In genomic region chr5:113788645-113789044, GRCm38 (mm10) we compare ENCODE assay signal across 10 mouse cellular contexts. TPM values are rescaled to one million over a fixed set of nuclear protein-coding genes. Genes with fewer than 3 reads are reported as not detected.
DNase-seq lines count a peak whose midpoint lies in the region; ATAC-seq and TF ChIP-seq lines count a peak whose summit lies in the region.
"Had no signal": no experiment of that assay in that cellular context is flagged by ENCODE, and none has a peak within 500 bp of the region (broad histone marks: within the 10 kb centered on the region; RNA-seq: fewer than 3 reads in every experiment).

No protein-coding gene starts in this region.

- peak; percentile 16; the same call in 1 of the 2 replicates for ATAC-seq in embryonic facial prominence, embryonic 14.5 days (ENCODE audit: low read depth)
- ATAC-seq: forebrain, embryonic 15.5 days had no signal

- peaks cover 17% of the 10 kb centered on the region for H3K4me1 ChIP-seq in embryonic facial prominence, embryonic 14.5 days (ENCODE audit: control insufficient read depth, insufficient read depth, low read length)
- H3K4me1 ChIP-seq: forebrain, embryonic 15.5 days had no signal

- H3K27ac ChIP-seq in embryonic facial prominence, embryonic 14.5 days (replicated peaks; ENCODE audit: low read depth, low read length) = peak overlapping the region; percentile 79
- no peak overlapping the region for H3K27ac ChIP-seq in gastrocnemius, adult 2 months
- H3K27ac ChIP-seq: forebrain, embryonic 15.5 days; left cerebral cortex, adult 2 months had no signal

- intact Hi-C loops in gastrocnemius, adult 2 months (cut with DNase I) = no loop called here

- H3K27me3 ChIP-seq in embryonic facial prominence, embryonic 14.5 days (replicated peaks; ENCODE audit: control insufficient read depth, insufficient read depth, low read length) = no peaks in the 10 kb centered on the region

- H3K4me2 ChIP-seq in embryonic facial prominence, embryonic 14.5 days (ENCODE audit: low read depth, low read length) = no peak overlapping the region
- H3K4me2 ChIP-seq: forebrain, embryonic 15.5 days had no signal

- H3K36me3 ChIP-seq in embryonic facial prominence, embryonic 14.5 days (ENCODE audit: control insufficient read depth, insufficient read depth, low read length) = peaks cover 5% of the 10 kb centered on the region
- H3K36me3 ChIP-seq: forebrain, embryonic 15.5 days had no signal

- 24% methylated on average over 6 of the region's 6 CpGs for WGBS in embryonic facial prominence, embryonic 14.5 days

- no peak overlapping the region for H3K9ac ChIP-seq in embryonic facial prominence, embryonic 14.5 days (ENCODE audit: low read depth, low read length)
- H3K9ac ChIP-seq: forebrain, embryonic 15.5 days had no signal

- H3K9me3 ChIP-seq in embryonic facial prominence, embryonic 14.5 days (ENCODE audit: control insufficient read depth, low read length) = no peaks in the 10 kb centered on the region
- H3K9me3 ChIP-seq: forebrain, embryonic 15.5 days had no signal

- TF ChIP-seq CTCF in gastrocnemius, adult 2 months (IDR thresholded peaks at IDR 0.05) = no peak

- no peak overlapping the region for H3K4me3 ChIP-seq in embryonic facial prominence, embryonic 14.5 days (ENCODE audit: low read depth, low read length)
- no peak overlapping the region for H3K4me3 ChIP-seq in gastrocnemius, adult 2 months
- H3K4me3 ChIP-seq: forebrain, embryonic 15.5 days; left cerebral cortex, adult 2 months had no signal

- DNase-seq in adrenal gland, postnatal 10 days = peak; percentile 17
- DNase-seq in adrenal gland, adult 18-20 months (ENCODE audit: low spot score in 2 of 2) = no peak
- peak; percentile 66 for DNase-seq in kidney, postnatal 10 days
- DNase-seq in kidney, adult 9 months = no peak
- no peak for DNase-seq in embryonic facial prominence, embryonic 14.5 days (ENCODE audit: low spot score)
- DNase-seq in neural tube, embryonic 10.5 days (ENCODE audit: extremely low spot score, low spot score) = peak; percentile 29
- DNase-seq in gastrocnemius, adult 2 months = no peak
- no peak for DNase-seq in thymus, postnatal 25 days

RNA-seq across cellular contexts. Expression of gene Tmem119, which starts 11.7 kb away (rescaled TPM):
- 10 to 100 TPM; 14.0 to 18.0 TPM for total RNA-seq in adrenal gland, postnatal 10 days (2021)
- total RNA-seq in adrenal gland, adult 18-20 months (2021) = 10 to 100 TPM in 1 of 2 experiments, 1 to 10 TPM in 1; 6.8 to 12.3 TPM
- polyA plus RNA-seq in embryonic facial prominence, embryonic 14.5 days (2014; fragmentation: Nextera tagmentation; extraction: Ambion mirVana) = 94.4 and 109 TPM in 2 replicates
- 1 to 10 TPM in 1 of 2 experiments, under 1 TPM in 1; 0.46 to 2.4 TPM for total RNA-seq in gastrocnemius, adult 2 months (2021)

RNA-seq across cellular contexts. Expression of gene Iscu, which starts 16.1 kb away (rescaled TPM):
- total RNA-seq in adrenal gland, postnatal 10 days (2021) = 100 to 1,000 TPM; 344 to 362 TPM
- total RNA-seq in adrenal gland, adult 18-20 months (2021) = 1,000 to 10,000 TPM in 1 of 2 experiments, 100 to 1,000 TPM in 1; 455 to 1,089 TPM
- 103 and 107 TPM in 2 replicates for polyA plus RNA-seq in embryonic facial prominence, embryonic 14.5 days (2014; fragmentation: Nextera tagmentation; extraction: Ambion mirVana)
- total RNA-seq in gastrocnemius, adult 2 months (2021) = 100 to 1,000 TPM; 142 to 160 TPM

RNA-seq across cellular contexts. Expression of gene Sart3, which starts 16.3 kb away (rescaled TPM):
- 10 to 100 TPM; 26.3 to 31.3 TPM for total RNA-seq in adrenal gland, postnatal 10 days (2021)
- total RNA-seq in adrenal gland, adult 18-20 months (2021) = 10 to 100 TPM; 28.4 to 33.7 TPM
- polyA plus RNA-seq in embryonic facial prominence, embryonic 14.5 days (2014; fragmentation: Nextera tagmentation; extraction: Ambion mirVana) = 37.2 and 39.3 TPM in 2 replicates
- total RNA-seq in gastrocnemius, adult 2 months (2021) = 1 to 10 TPM; 8.0 to 9.2 TPM

RNA-seq across cellular contexts. Expression of gene Selplg, which starts 43.8 kb away (rescaled TPM):
- total RNA-seq in adrenal gland, postnatal 10 days (2021) = 1 to 10 TPM; 6.6 to 6.9 TPM
- total RNA-seq in adrenal gland, adult 18-20 months (2021) = 10 to 100 TPM in 1 of 2 experiments, 1 to 10 TPM in 1; 4.5 to 10.0 TPM
- polyA plus RNA-seq in embryonic facial prominence, embryonic 14.5 days (2014; fragmentation: Nextera tagmentation; extraction: Ambion mirVana) = 4.9 and 5.2 TPM in 2 replicates
- 1 to 10 TPM in 1 of 2 experiments, under 1 TPM in 1; 0.89 to 1.3 TPM for total RNA-seq in gastrocnemius, adult 2 months (2021)

RNA-seq across cellular contexts. Expression of gene Ficd, which starts 53.0 kb away (rescaled TPM):
- total RNA-seq in adrenal gland, postnatal 10 days (2021) = 1 to 10 TPM; 7.3 to 7.7 TPM
- 10 to 100 TPM; 10.3 to 10.8 TPM for total RNA-seq in adrenal gland, adult 18-20 months (2021)
- polyA plus RNA-seq in embryonic facial prominence, embryonic 14.5 days (2014; fragmentation: Nextera tagmentation; extraction: Ambion mirVana) = 5.4 and 6.4 TPM in 2 replicates
- total RNA-seq in gastrocnemius, adult 2 months (2021) = 1 to 10 TPM; 7.1 to 7.8 TPM

Comparison
In these comparisons a context has a peak if more than half of its experiments do, and no peak if none do; other contexts are left out.
1. DNase-seq: peak in adrenal gland, postnatal 10 days (single experiment), kidney, postnatal 10 days (single experiment) and neural tube, embryonic 10.5 days (single experiment); none in adrenal gland, adult 18-20 months (0 of 2), kidney, adult 9 months (single experiment), embryonic facial prominence, embryonic 14.5 days (single experiment), gastrocnemius, adult 2 months (single experiment) and thymus, postnatal 25 days (single experiment).